Mouse (Mus musculus): ENCODE measurements around the gene Lrpprc.

GRCm38 (mm10) chr17:84731361-84731760 is 59.2 kb downstream of the Lrpprc start:
- no peak for TF ChIP-seq CTCF (IDR thresholded peaks at IDR 0.05; ENCODE audit: extremely low read depth, insufficient read depth, low read length)
- TF ChIP-seq POLR2A (IDR thresholded peaks at IDR 0.05; ENCODE audit: extremely low read depth, insufficient read depth, low read length): no peak
